Mouse (Mus musculus) thymus, adult 2 months (tissue): ENCODE measurements around the gene Klhl32. TPM values are rescaled to one million over a fixed set of nuclear protein-coding genes. Genes with fewer than 3 reads are reported as not detected.

ENCODE experiments used
- DNase-seq: peaks from one replicate; pipeline ENCODE4 v3.0.0; 2021
- H3K27ac ChIP-seq: fragments of 200-500 bp; 2 replicates; pipeline ENCODE4 v1.5.1; 2012; ENCODE audit warnings: low read length, control low read depth; ENCODE audit not compliant: control insufficient read depth, insufficient read depth
- H3K27me3 ChIP-seq: fragments of 200-500 bp; 2 replicates; pipeline ENCODE4 v1.6.1; 2012; ENCODE audit warnings: mild to moderate bottlenecking, low read length, moderate library complexity, mixed read lengths; ENCODE audit not compliant: control insufficient read depth, insufficient read depth
- H3K36me3 ChIP-seq: fragments of 200-500 bp; 2 replicates; pipeline ENCODE4 v1.6.1; 2012; ENCODE audit warnings: mild to moderate bottlenecking, low read length, moderate library complexity; ENCODE audit not compliant: control insufficient read depth, insufficient read depth
- H3K4me1 ChIP-seq: fragments of 200-500 bp; replicated peaks from 2 replicates; pipeline ENCODE4 v1.6.1; 2012; ENCODE audit warnings: low read length; ENCODE audit not compliant: control insufficient read depth, insufficient read depth
- H3K4me3 ChIP-seq: fragments of 200-500 bp; 2 replicates; pipeline ENCODE4 v1.5.1; 2012; ENCODE audit warnings: mild to moderate bottlenecking, low read length, control low read depth, moderate library complexity; ENCODE audit not compliant: control insufficient read depth, insufficient read depth
- CTCF ChIP-seq: fragments of 200-500 bp; IDR thresholded peaks from 2 replicates; pipeline ENCODE4 v1.5.1; 2012; ENCODE audit warnings: mild to moderate bottlenecking, control low read depth, low read length, moderate library complexity, borderline replicate concordance; ENCODE audit not compliant: control insufficient read depth, poor library complexity, insufficient read depth; ENCODE audit errors: extremely low read depth
- POLR2A ChIP-seq: fragments of 200-500 bp; IDR thresholded peaks from 2 replicates; pipeline ENCODE4 v1.6.1; 2012; ENCODE audit warnings: mild to moderate bottlenecking, low read length, control low read depth, moderate library complexity; ENCODE audit not compliant: control insufficient read depth, poor library complexity, insufficient read depth; ENCODE audit errors: extremely low read depth
- WGBS: fragments of 180-500 bp; shearing (Covaris S2); methylation state at CpG from one replicate; pipeline ENCODE4 v1.1.7; 2018; 5-methylcytosine and 5-hydroxymethylcytosine counted together
- polyA plus RNA-seq: library from polyadenylated mRNA; depleted of rRNA; stranded (reverse); fragments of >200 nt; gene quantifications from 2 replicates; pipeline ENCODE4 v1.2.3, GENCODE M21; 2012

Klhl32 gene
- polyA plus RNA-seq, 1 experiment = 0.49 TPM

- Histone ChIP-seq H3K27ac (no peak overlapping the region), H3K4me1 (no peaks in the 10 kb centered on the region), H3K36me3 (no peaks in the 10 kb centered on the region), H3K4me3 (no peak overlapping the region), H3K27me3 (no peaks in the 10 kb centered on the region)
- DNase-seq = no peak
- TF ChIP-seq CTCF (no peak), POLR2A (no peak)
- 74% methylated on average over 7 of the region's 7 CpGs for WGBS
Observed at GRCm38 (mm10) chr4:24835555-24835954, 15.4 kb downstream of the Klhl32 start.

GRCm38 (mm10) chr4:24808316-24808715 is 42.6 kb downstream of the Klhl32 start:
- Histone ChIP-seq H3K27ac (no peak overlapping the region), H3K36me3 (no peaks in the 10 kb centered on the region), H3K4me1 (no peaks in the 10 kb centered on the region), H3K4me3 (no peak overlapping the region), H3K27me3 (no peaks in the 10 kb centered on the region)
- DNase-seq = no peak
- TF ChIP-seq POLR2A = no peak
- no peak for TF ChIP-seq CTCF
- WGBS = 98% methylated on average over 1 of the region's 1 CpGs

GRCm38 (mm10) chr4:24801881-24802280 is 49.0 kb downstream of the Klhl32 start:
- H3K4me3 ChIP-seq = no peak overlapping the region
- WGBS = 83% methylated on average over 1 of the region's 1 CpGs
- DNase-seq = no peak
- H3K36me3 ChIP-seq = no peaks in the 10 kb centered on the region
- no peaks in the 10 kb centered on the region for H3K4me1 ChIP-seq
- TF ChIP-seq CTCF = no peak
- TF ChIP-seq POLR2A = no peak
- no peak overlapping the region for H3K27ac ChIP-seq
- H3K27me3 ChIP-seq = no peaks in the 10 kb centered on the region

- H3K27me3 ChIP-seq = no peaks in the 10 kb centered on the region
- H3K4me1 ChIP-seq = no peaks in the 10 kb centered on the region
- no peak for DNase-seq
- H3K27ac ChIP-seq = no peak overlapping the region
- no peaks in the 10 kb centered on the region for H3K36me3 ChIP-seq
- TF ChIP-seq CTCF (no peak), POLR2A (no peak)
- no peak overlapping the region for H3K4me3 ChIP-seq
- WGBS = 79% methylated on average over 2 of the region's 2 CpGs
Observed at GRCm38 (mm10) chr4:24801343-24801742, 49.6 kb downstream of the Klhl32 start.

GRCm38 (mm10) chr4:24800345-24800936 is 50.5 kb downstream of the Klhl32 start:
- no peak for DNase-seq
- no peaks in the 10 kb centered on the region for H3K36me3 ChIP-seq
- WGBS = 94% methylated on average over 9 of the region's 9 CpGs

GRCm38 (mm10) chr4:24799037-24799436 is 51.9 kb downstream of the Klhl32 start:
- Histone ChIP-seq H3K4me1 (no peaks in the 10 kb centered on the region), H3K27me3 (no peaks in the 10 kb centered on the region), H3K27ac (no peak overlapping the region), H3K36me3 (no peaks in the 10 kb centered on the region), H3K4me3 (no peak overlapping the region)
- no peak for TF ChIP-seq CTCF
- TF ChIP-seq POLR2A = no peak
- no peak for DNase-seq
- 91% methylated on average over 6 of the region's 6 CpGs for WGBS

More at GRCm38 (mm10) chr4:24800345-24800936, 50.5 kb downstream of the Klhl32 start:
- no peaks in the 10 kb centered on the region for H3K4me1 ChIP-seq
- TF ChIP-seq CTCF = no peak
- H3K4me3 ChIP-seq = no peak overlapping the region
- no peaks in the 10 kb centered on the region for H3K27me3 ChIP-seq
- no peak overlapping the region for H3K27ac ChIP-seq

GRCm38 (mm10) chr4:24797868-24798267 is 53.1 kb downstream of the Klhl32 start:
- no peak overlapping the region for H3K27ac ChIP-seq
- WGBS = 75% methylated on average over 3 of the region's 3 CpGs
- H3K4me3 ChIP-seq = no peak overlapping the region
- no peak for DNase-seq
- no peaks in the 10 kb centered on the region for H3K36me3 ChIP-seq
- H3K4me1 ChIP-seq = no peaks in the 10 kb centered on the region
- H3K27me3 ChIP-seq = no peaks in the 10 kb centered on the region
- TF ChIP-seq POLR2A = no peak
- TF ChIP-seq CTCF = no peak
